Mouse (Mus musculus) left cerebral cortex, adult 2 months (tissue): ENCODE data around the gene Tmem80. TPM values are rescaled to one million over a fixed set of nuclear protein-coding genes. Genes with fewer than 3 reads are reported as not detected.

ENCODE experiments used
- DNase-seq, 2 experiments: peaks; one replicate each; pipeline ENCODE4 v3.0.0; 2021 to 2022; ENCODE audit warnings: low spot score in 2 of 2, mixed read lengths in 1 of 2; ENCODE audit errors: extremely low spot score in 1 of 2
- H3K27ac ChIP-seq: fragments of 200-600 bp; 2 replicates; pipeline ENCODE4 v1.8.1; 2022
- H3K4me3 ChIP-seq: fragments of 200-600 bp; 2 replicates; pipeline ENCODE4 v1.8.1; 2022
- CTCF ChIP-seq: fragments of 200-600 bp; IDR thresholded peaks from 2 replicates; pipeline ENCODE4 v1.8.1; 2022; ENCODE audit warnings: antibody characterized with exemption, mild to moderate bottlenecking, moderate library complexity
- intact Hi-C: fragments of 180-260 bp; cut with DNase I; formaldehyde crosslinking; loops from one replicate; pipeline ENCODE4 v1.15.1; 2025
- total RNA-seq, 2 experiments: library from RNA; stranded (reverse); gene quantifications; 2 replicates each; pipeline ENCODE4 v1.2.3; 2021

Gene Tmem80
- total RNA-seq, 2 experiments from 2014 or later = 33.3 to 34.9 TPM

- intact Hi-C loops = no loop called here
- DNase-seq = no peak
- no peak overlapping the region for H3K4me3 ChIP-seq
- no peak for TF ChIP-seq CTCF
- H3K27ac ChIP-seq = no peak overlapping the region
Measured at GRCm38 (mm10) chr7:141297926-141298650, 29.5 kb upstream of the Tmem80 start.

GRCm38 (mm10) chr7:141299175-141299574, 28.4 kb upstream of the Tmem80 start:
- no peak overlapping the region for H3K4me3 ChIP-seq
- no peak for TF ChIP-seq CTCF
- intact Hi-C loops = no loop called here
- DNase-seq = no peak
- no peak overlapping the region for H3K27ac ChIP-seq

GRCm38 (mm10) chr7:141301386-141301785, 26.2 kb upstream of the Tmem80 start:
- no peak for TF ChIP-seq CTCF
- Histone ChIP-seq H3K4me3 (no peak overlapping the region), H3K27ac (no peak overlapping the region)
- intact Hi-C loops = no loop called here
- no peak for DNase-seq

- TF ChIP-seq CTCF = no peak
- intact Hi-C loops = no loop called here
- Histone ChIP-seq H3K4me3 (no peak overlapping the region), H3K27ac (no peak overlapping the region)
- DNase-seq = no peak
Measured at GRCm38 (mm10) chr7:141302702-141303268, 24.8 kb upstream of the Tmem80 start.

- H3K4me3 ChIP-seq = no peak overlapping the region
- intact Hi-C loops = no loop called here
- no peak overlapping the region for H3K27ac ChIP-seq
- DNase-seq = no peak
- no peak for TF ChIP-seq CTCF
Measured at GRCm38 (mm10) chr7:141304537-141304936, 23.0 kb upstream of the Tmem80 start.

- intact Hi-C loops = no loop called here
- TF ChIP-seq CTCF = no peak
- Histone ChIP-seq H3K4me3 (no peak overlapping the region), H3K27ac (no peak overlapping the region)
- no peak for DNase-seq
Measured at GRCm38 (mm10) chr7:141314416-141314815, 13.1 kb upstream of the Tmem80 start.

- intact Hi-C loops = loop anchor here (5.0 kb wide), 1 partner anchor 68 kb away; no protein-coding TSS in a partner anchor
- no peak for TF ChIP-seq CTCF
- H3K27ac ChIP-seq = no peak overlapping the region
- H3K4me3 ChIP-seq = no peak overlapping the region
- no peak for DNase-seq
Measured at GRCm38 (mm10) chr7:141315076-141315475, 12.5 kb upstream of the Tmem80 start.

GRCm38 (mm10) chr7:141315974-141316373, 11.6 kb upstream of the Tmem80 start:
- no peak overlapping the region for H3K27ac ChIP-seq
- intact Hi-C loops = loop anchor here (5.0 kb wide), 1 partner anchor 69 kb away; no protein-coding TSS in a partner anchor
- DNase-seq = peak; percentile 43 to 49
- TF ChIP-seq CTCF = peak; percentile 61
- no peak overlapping the region for H3K4me3 ChIP-seq

GRCm38 (mm10) chr7:141317619-141318132, 9.9 kb upstream of the Tmem80 start:
- intact Hi-C loops = loop anchor here (5.0 kb wide), 1 partner anchor 70 kb away; no protein-coding TSS in a partner anchor
- H3K27ac ChIP-seq = no peak overlapping the region
- DNase-seq = no peak
- no peak overlapping the region for H3K4me3 ChIP-seq
- no peak for TF ChIP-seq CTCF

- DNase-seq = no peak
- H3K4me3 ChIP-seq = no peak overlapping the region
- intact Hi-C loops = loop anchor here (5.0 kb wide), 1 partner anchor 72 kb away; no protein-coding TSS in a partner anchor
- H3K27ac ChIP-seq = no peak overlapping the region
- TF ChIP-seq CTCF = no peak
Measured at GRCm38 (mm10) chr7:141319446-141319845, 8.1 kb upstream of the Tmem80 start.

GRCm38 (mm10) chr7:141324686-141325085, 2.9 kb upstream of the Tmem80 start:
- no peak for DNase-seq
- Histone ChIP-seq H3K4me3 (no peak overlapping the region), H3K27ac (no peak overlapping the region)
- intact Hi-C loops = loop anchor here (5.0 kb wide), 1 partner anchor 68 kb away; the partner anchor contains the start of gene Taldo1
- TF ChIP-seq CTCF = no peak
